Mouse (Mus musculus) heart, adult 8-10 months (tissue): ENCODE data around the gene Cdh24. TPM values are rescaled to one million over a fixed set of nuclear protein-coding genes. Genes with fewer than 3 reads are reported as not detected.

ENCODE experiments used
- DNase-seq: peaks from one replicate; pipeline ENCODE4 v3.0.0; 2022; ENCODE audit warnings: low spot score
- total RNA-seq, 4 experiments: library from RNA; stranded (reverse); gene quantifications; 2 replicates each; pipeline ENCODE4 v1.2.4; 2022

Gene Cdh24
- under 1 TPM; 0.08 to 0.57 (median 0.12) TPM for total RNA-seq

DNA sequence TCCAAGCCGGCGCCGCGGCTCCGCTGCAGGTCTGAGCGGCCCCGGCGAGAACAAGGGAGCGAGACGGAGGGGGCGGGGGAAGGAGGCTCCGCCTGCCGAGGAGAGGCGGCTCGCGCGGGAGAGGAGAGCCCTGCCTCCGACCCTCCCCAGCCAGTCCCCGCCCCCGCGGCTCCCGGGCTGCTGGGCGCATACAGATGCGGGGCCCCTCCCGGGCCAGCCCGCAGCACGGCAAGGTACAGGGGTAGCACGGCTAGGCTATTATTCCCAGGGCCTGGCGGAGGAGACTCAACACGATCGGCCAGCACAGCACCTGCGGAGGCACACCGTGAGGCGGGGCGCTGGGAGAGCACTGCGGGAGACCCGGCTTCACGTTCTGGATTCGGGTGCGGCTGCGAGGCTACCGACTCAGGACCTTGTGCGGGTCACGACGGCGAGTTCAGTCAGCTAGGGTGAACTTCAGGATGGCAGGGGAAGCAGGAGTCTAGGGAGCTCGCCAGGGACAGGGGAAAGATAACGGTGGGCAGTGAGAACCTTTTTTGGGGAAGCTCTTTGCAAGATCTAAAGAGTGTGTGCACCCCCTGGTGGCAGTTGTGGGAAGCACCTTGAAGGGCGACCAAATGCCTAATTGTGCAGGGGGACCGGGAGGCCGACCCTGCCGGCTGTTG is at the start of gene Cdh24:
TSS of gene Cdh24 (minus strand) at position 60 of the 665 bp plus-strand sequence.
- peak; percentile 73 for DNase-seq

DNA sequence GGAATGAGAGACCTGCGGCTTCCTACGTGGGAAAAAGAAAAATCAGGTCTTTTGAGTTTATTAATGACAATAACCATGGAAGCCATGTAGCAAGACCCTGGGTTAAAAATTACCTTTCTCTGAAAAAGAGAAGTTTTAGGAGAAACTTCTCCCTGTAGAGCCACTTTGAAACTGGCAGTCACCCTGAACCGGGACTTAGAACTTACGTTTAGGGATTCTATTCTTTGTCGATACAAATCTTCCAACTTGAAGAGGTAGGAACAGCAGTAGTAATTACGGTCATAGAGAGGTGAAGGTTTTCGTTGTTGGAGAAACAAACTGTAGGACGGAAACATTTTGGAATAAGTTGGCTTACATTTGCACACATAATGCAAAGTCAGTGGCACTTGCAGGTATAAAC is 46.1 kb upstream of the Cdh24 start:
- DNase-seq: no peak

DNA sequence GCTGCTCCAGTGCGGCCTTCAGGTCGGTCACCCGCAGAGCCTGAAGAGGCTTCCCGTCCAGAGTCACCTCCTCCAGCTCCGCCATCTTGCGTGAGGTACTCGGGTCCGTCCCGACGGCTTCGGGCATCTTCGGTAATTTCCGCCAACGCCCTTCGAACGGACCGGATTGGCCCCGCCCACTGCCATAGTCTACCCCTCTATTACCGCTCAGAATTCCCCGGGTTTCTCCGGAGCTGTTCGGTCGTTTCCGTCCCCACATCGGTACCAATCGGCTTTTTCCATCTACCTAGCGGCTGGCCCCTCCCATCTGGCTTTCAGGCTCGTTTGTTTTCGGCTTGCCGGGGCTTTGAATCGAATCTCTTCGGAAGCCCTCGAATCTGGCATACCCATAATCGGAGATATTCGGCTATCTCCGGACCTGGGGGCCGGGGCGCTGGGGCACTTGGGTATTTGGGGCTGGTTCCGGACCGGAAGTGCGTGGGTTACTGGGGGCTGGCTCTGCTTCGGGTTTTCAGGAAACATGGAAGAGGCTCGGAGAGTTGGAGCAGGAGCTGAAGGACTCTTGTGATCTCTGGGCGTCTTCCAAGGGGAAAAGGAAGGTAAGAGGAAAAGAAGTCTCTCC is 45.5 kb upstream of the Cdh24 start, which contains the start of gene Acin1:
TSS of gene Acin1 (minus strand) at position 410 of the 622 bp plus-strand sequence.
- peak; percentile 100 for DNase-seq

DNA sequence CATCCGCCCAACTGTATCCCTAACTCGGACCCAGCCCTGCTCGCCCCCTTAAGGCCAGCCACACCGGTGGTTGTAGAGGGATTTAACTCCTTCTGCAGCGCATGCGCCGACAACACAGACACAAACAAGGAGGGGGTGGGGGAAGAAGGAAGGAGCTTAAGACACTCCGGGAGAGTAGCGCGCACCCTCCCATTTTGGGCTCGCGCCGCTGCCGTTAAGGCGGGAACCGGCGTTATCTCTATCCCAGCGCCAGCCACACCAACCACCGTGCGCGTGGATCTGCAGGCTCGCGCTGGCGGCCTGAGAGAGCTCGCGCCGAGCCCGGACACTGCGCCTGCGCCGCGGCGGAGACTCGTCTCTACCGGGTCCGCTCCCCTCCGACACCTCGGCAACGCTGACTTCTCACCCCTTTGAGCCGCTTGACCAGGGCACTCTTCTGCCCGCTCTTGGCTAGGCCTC is 44.9 kb upstream of the Cdh24 start, which contains the start of gene 1700123O20Rik:
TSS of gene 1700123O20Rik (plus strand) at position 154 of the 459 bp plus-strand sequence.
- peak; percentile 82 for DNase-seq

DNA sequence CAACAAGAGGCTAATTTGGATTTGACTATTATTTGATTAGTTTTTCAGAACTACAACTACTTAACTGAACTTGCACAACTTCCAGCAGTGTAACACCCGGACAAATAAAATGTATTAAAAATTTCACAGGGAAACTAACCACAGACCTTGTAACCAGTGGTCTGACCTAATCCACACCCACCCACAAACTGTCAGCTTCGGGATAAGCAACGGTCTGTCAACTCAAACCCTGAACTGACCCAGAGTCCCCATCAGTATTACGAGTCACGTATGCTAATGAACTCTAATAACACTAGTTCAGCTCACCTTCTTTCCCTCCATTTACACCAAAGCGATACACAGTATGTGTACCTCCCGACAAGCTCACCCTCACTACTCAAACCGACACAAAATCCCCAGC is 44.3 kb upstream of the Cdh24 start:
- DNase-seq: no peak

DNA sequence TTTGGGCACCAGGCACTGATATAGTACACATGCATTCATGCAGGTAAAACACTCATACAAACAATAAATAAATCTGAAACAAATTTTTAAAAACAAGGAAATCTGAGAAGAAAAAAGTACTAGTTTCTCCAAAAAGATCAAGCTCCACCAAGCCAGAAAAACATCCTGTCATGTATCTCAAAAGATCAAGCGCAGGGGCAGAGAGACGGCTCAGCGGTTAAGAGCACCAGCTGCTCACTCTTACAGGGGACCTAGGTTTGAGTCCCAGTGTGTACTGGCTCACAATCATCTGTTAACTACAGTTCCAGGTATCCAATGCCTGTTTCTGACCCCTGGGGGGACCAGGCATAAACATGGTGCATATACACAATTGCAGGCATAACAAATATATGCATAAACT is 41.2 kb upstream of the Cdh24 start:
- no peak for DNase-seq

DNA sequence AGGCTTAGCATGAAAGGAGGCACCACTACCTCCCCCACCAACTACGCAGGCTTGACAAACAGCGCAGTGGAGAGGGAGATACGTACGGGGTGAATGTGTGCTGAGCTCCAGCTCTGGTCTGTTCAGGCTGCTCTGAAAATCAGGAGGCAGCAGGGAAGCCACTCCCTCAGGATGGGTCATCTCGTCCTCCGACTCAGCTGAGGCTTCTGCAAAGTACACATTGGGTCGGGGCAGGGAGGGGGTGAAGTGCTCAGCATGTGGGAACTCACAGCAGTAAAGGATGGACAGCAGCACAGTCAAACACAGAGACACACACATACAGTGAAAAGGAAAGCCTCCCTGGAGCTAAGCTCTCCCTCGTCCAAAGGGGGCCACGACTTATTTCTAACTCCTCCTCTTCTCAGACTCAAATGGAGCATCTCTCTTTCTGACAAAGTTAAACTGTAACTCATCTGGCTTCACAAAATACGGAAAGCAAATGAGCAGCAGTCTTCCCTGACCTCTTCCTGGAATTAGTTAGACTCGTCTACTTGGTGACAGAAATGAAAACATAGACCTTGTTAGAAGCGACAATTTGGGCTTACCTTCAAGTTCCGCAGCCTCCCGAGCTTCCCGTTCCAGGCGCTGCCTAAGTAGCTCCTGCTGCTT is 37.6 kb upstream of the Cdh24 start:
- no peak for DNase-seq

DNA sequence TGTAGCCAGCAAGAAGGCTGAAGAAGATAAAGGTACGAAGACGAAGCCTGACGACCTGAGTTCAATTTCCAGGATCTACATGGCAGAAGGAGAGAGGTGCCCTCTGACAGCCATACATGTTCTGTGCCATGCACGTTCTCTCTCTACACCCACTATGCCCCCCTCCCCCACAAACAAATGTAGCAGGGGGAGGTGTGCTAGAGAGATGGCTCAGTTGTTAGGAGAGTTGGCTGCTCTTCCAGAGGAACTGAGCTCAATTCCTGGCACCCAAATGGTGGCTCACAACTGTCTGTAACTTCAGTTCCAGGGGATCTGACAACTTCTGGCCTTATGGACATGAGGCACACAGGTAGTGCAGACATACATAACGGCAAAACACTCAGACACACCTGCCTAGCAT is 35.1 kb upstream of the Cdh24 start:
- DNase-seq: no peak

DNA sequence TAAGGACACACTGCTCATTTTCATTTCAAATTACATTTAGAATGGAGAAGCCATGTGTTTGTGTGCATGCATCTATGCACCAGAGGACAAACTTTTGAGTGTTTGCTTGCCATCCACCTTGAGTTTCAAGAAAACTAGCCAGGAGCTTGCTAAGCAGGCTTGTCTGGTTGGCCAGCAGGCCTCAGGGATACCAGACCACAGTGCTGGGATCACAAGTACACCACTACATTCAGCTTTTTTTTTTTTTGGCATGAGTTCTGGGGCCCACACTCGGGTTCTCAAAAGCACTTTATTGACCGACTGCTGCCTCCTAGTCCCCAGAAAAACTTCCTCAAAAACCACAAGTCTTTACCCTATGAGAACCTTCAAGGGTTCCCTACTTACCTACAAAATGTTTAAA is 33.2 kb upstream of the Cdh24 start:
- DNase-seq: no peak

DNA sequence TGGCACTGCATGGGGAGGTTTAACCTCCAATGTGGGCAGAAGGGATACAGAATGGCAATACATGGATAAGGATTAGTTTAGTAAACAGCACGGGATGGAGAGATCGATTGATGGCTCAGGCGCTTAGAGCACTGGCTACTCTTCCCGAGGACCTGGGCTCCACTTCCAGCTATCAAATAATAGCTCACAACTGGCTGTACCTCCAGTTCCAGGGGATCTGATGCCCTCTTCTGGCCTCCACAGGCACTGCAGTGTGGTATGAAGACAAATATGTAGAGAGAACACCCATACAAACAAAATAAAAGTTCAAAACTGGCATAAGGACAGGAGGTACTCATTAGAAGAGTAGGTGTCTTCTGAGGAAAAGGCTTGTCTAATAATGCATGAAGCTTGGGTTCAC is 28.2 kb upstream of the Cdh24 start:
- DNase-seq: peak; percentile 40

DNA sequence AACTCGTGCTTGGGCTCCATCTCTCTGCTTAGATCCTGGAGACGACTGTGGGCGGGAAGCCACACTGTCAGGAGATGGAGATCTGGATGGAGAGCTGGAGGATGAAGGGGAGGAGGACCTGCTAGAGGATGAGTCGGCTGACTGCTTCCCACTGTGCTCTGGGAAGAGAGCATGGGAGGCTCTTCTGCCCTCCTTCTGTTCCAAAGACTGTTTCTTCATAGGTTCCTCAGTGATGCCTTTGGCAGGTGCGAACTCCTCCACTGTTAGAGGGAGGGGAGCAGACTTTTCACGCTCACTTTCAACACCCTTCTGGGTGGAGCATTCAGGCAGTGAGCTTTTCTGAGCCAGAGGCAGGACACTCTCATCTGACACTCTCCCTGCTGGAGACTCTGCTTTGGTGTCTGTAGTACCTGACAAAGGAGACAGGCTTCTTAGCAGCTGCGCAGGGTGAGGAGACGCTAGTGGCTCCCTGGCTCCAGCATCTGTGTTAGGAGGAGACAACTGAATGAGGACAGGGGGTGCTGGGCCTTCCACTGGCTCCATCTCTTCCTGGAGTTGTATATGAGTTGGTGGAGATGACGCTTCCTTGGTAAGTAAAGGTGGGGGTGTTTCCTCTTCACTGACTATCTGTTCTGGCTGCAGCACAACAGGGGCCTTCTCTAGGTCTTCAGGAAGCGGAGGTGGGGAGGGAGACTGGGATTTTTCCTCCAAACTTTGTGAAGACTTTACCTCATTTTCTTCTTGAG is 23.5 kb upstream of the Cdh24 start:
- DNase-seq: no peak

DNA sequence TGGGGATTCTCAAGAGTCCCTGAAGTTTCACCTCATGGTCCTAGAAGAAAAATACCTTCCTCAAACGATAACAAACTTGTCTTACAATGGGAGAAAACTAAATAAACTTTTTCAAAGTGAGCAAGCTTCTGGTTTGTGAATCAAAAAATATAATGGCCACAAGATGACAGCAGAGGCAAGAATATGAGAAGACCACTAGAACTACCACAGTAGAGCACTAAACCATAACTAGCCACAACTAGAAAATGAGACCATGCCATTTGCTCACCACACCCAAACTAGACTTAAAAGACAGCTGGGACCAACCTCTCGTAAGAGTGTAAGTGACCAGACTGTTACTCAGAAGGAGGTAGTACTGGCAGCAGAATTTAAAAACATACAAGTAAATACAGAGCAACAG is 18.8 kb upstream of the Cdh24 start:
- DNase-seq: no peak

DNA sequence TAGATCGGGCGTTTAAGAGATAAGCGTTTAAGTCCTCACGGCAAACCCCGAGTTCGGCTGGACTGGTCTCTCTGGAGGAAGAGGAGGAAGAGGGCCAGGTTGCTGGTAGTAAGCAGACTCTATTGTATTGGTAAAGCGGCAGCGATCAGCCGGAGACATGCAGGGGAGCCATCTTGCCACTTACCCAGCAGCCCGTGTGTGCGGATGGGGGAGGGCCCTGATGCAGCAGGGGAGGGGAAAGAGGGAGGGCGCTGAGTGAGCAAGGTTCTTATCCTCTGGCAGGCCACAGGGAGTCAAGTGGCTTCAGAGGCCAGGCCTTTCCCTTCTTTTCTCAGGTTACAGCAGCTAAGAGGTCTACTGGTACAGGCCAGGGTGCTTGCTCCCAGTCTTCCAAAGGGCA is 12.3 kb upstream of the Cdh24 start:
- DNase-seq: peak; percentile 85

DNA sequence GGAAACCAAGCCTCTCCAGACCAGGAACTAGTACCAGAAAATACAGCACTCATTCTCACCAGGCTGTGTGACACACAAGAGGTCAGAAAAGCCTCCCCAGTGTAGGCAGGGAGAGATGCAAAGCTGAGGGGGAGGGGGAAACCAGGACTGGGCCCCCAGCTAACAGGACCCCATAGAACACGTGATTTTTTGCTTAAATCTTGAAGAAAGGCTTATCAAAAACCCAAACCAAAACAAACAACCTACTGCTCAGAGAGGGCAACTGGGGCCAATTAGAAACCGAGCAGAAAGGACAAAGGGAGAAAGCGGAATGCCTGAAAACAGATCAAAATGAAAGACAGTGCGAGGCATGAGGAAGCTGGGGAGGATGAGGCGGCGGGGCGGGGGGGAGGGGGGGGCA is 11.6 kb upstream of the Cdh24 start:
- DNase-seq: no peak

DNA sequence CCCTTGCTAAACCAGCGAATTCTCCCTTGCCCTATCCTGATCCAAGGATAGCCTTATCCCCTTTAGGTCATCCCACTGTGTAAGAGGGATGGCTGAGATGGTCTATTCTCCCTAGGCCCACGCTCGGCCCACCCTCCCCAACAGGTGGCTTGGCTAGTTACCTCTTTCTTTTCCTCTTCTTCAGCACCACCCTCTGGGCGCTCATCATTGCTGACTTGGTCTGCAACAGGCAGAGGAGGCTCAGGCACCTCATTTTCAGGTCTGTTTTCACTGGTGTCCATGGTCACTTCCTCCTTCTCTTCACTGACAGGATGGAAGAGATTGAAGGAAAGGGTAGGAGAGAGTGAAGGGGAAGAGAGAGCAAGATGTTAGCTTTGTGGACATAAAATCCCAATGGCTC is 10.4 kb upstream of the Cdh24 start:
- DNase-seq: no peak

DNA sequence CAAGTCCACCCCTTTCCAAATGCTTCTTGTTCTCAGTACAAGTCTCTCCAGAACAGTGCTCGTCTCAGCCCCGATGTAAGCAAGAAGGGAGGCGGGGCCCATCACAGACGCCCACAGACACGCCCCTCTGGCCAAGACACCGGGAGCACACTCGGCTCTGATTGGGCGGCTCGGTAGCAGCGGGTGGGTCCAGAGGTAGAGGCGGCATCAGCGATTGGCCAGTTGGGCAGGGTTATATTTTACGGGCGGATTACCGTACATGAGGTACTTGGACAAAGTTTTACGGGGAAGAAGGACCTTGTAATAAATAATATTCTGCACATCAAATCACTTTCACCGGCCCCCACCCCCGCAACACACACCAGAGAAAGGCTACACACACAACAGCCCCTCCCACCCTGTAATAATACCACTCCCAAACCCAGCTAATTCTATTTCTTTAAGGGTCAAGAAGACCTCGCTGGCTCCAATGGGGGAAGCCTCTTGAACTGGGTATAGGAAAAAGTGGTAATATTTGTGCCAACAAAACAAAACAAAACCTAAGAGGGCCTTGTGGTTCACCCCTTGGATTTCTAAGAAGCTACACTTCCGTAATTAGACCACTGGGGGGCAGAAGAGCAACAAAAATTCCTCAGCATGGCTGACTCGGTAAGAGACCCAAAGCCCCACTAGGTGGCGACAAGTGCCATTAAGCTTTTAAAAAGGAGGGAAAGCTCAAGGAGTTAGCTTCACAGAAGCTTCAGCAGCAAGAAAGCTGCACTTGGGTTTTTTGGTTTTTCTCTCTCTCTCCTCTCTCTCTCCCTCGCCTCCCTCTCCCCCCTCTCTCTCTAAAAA is 9.7 kb upstream of the Cdh24 start:
- DNase-seq: peak; percentile 89

DNA sequence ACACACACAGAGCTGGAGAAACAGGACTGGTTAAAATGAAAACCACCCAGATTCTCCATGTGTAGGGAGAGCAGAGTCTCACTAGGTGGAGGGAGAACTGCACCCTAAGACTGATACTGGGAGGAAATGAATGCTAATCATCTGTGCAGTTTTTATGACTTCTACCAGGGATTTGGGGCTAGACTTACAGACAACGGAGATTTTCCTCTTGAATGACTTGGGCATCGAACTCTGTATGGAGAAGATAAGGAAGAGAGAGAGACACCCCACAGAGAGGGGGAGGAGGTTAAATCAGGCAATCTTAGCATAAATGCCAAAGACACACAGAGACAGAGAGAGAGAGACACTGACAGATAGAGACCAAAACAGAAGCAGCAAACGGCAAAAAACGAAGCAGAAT is 6.7 kb upstream of the Cdh24 start:
- DNase-seq: no peak

DNA sequence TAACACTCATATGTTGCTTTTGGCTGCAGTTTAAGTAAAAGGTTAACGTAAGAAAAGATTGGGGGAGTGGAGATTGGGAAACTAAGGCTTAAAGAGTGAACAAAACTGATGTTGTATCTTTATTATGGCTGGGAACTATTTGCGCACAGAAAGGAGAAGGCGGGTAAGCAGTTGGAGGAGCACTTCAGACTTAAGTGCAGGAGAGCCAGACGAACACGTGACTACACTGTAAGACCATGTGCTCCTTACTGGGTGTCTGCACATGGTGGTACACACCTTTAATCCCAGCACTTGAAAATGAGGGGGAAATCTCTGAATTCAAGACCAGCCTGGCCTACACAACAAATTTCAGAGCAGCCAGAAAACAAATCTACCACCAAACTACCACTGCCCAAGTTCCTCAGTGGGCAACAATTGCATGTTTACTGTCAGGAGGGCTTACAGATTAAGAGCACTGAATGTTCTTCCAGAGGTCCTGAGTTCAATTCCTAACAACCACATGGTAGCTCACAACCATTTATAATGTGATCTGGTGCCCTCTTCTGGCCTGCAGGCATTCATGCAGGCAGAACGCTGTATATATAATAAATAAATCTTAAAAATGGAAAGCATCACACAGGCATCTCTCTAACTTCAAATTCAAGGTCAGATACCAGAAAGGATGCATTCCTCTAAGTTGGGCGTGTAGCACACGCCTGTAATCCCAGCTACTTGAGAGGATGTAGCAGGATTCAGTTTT is 5.9 kb upstream of the Cdh24 start:
- DNase-seq: no peak

DNA sequence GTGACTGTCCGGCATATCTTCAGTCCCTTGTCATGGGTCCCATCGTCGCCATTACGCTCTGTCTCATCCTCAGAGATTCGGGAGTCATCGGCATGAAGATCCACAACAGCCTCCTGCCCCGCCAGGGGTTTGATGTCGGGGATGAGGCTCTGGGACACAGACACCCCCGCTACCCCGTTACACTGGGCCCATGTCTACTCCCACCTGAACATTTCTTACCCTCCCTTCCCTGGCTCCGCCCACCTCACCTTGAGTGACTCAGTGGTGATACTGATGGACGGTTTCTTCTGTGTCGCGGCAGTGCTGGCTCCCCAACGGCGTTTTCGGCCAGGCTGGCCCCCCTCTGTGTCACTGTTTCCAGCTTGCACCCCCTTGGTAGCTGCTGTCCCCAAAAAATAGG is 5.3 kb upstream of the Cdh24 start:
- no peak for DNase-seq

DNA sequence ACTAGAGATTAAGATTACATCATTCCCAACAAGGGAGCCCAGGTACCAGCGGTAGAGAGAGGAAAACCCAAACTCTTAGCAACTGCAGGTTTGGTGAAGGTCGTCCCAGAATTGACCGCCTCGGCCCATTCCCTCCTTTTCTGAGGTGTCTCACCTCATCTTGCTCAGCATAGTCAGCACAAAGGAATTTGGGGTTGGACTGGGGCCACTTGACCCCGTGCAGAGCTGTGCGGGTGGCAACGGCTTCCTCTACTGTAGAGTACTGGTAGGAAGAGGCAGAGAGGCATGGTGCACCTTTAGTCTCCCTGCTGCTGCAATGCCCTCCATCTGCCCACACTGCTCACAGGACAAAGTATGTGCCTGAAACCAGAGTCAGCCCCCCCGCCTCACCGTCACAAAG is 3.1 kb upstream of the Cdh24 start:
- DNase-seq: no peak

DNA sequence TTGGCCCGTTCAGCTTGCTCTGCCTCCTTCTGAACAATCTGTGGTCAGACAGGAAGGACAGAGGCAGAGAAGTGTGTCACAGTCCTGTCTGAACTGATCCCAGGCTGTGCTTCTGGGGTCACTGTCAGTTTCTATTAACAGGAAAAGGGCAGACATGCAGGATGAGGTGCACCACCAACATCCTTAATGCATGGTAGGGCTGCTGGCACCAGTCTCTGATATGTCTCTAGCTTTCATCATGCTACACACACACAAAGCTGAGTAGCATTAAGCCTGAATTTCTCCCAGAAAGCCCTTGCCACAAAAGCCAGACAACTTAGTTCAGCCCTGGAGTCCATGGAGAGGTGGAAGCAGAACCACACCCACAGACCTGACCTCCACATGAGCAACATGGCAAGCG is 1.8 kb upstream of the Cdh24 start:
- DNase-seq: no peak
